Mouse (Mus musculus): ENCODE data around the gene Inka1. TPM values are rescaled to one million over a fixed set of nuclear protein-coding genes. Genes with fewer than 3 reads are reported as not detected.

Inka1 gene
- polyA plus RNA-seq, 1 experiment from 2014 or later = 21.0 TPM

DNA sequence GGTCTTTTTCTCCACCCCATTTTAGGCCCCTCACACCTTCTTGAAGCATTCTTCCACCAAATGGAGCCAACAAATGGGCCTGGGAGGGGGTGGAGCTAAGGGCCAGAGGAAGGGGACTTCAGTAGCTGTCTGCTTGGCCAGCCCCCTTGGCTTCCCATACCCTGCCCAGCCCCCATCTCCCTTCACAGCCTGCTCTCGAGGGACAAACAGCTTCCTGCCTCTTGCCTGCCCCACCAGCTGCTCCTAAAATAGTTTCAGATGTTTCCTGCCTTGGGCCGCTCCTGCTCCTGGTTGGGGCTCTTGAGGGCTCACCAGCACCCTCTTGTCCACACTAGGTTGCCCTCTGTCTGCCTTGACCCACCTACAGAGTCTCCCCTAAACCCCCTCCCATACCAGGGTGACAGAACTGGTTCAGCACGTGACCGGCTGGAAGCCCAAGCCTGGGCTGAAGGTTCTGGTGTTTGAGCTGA is 2.2 kb downstream of the Inka1 start:
- Histone ChIP-seq H3K4me2 (peak overlapping the region; percentile 87), H3K27me3 (replicated peaks) (peaks cover 14% of the 10 kb centered on the region), H3K9me3 (replicated peaks) (no peaks in the 10 kb centered on the region), H3K4me3 (replicated peaks) (peak overlapping the region; percentile 73), H3K9ac (replicated peaks) (no peak overlapping the region), H3K4me1 (peaks cover 29% of the 10 kb centered on the region), H3K27ac (replicated peaks) (peak overlapping the region; percentile 82), H3K36me3 (no peaks in the 10 kb centered on the region)
- WGBS = 47% methylated on average over 4 of the region's 4 CpGs
- ATAC-seq (ENCODE audit: low FRiP score) = no peak

DNA sequence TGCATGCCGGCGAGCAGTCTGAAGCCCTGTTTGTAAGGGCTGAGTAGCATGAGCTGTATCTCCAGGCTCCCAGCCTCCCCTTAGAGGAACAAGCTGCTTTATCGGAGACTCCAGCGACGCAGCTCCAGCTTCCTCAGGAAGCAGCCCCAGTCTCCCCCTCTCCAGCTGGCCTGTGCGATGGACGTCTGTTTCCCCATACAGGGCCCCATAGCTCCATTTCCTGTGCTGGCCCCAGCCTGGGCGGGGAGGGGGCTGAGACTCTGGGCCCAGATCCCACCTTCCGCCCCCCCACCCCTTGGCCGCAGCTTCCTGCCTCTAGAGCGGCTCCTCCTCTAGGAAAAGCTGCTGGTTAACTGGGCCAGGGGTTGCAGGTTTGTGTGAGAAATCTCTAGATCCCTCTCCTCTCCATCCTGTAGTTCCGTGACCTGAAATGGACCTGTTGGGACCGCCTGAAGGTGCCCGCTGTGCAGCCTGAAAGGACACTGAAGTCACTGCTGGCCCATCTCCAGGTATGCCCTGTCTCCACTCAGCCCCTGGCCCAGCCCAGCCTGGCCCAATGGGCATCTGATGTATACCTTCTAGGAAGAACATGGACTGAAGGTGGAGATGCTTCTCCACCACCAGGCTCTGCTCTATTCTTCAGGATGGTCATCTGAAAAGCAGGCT is 2.9 kb downstream of the Inka1 start, which contains the start of gene Gm20661:
Gene Gm20661 (plus strand): TSS at position 378 of the 666 bp plus-strand sequence.
- no peaks in the 10 kb centered on the region for H3K9me3 ChIP-seq (replicated peaks)
- peak within 1 kb of the TSS; percentile 73 for H3K4me3 ChIP-seq (replicated peaks)
- WGBS = 48% methylated on average over 14 of the region's 14 CpGs
- no peak for ATAC-seq (ENCODE audit: low FRiP score)
- peaks cover 29% of the 10 kb centered on the region for H3K4me1 ChIP-seq
- peak within 1 kb of the TSS; percentile 82 for H3K27ac ChIP-seq (replicated peaks)
- no peak within 1 kb of the TSS for H3K9ac ChIP-seq (replicated peaks)
- peak within 1 kb of the TSS; percentile 87 for H3K4me2 ChIP-seq
- no peaks in the 10 kb centered on the region for H3K36me3 ChIP-seq
- H3K27me3 ChIP-seq (replicated peaks) = peaks cover 14% of the 10 kb centered on the region

DNA sequence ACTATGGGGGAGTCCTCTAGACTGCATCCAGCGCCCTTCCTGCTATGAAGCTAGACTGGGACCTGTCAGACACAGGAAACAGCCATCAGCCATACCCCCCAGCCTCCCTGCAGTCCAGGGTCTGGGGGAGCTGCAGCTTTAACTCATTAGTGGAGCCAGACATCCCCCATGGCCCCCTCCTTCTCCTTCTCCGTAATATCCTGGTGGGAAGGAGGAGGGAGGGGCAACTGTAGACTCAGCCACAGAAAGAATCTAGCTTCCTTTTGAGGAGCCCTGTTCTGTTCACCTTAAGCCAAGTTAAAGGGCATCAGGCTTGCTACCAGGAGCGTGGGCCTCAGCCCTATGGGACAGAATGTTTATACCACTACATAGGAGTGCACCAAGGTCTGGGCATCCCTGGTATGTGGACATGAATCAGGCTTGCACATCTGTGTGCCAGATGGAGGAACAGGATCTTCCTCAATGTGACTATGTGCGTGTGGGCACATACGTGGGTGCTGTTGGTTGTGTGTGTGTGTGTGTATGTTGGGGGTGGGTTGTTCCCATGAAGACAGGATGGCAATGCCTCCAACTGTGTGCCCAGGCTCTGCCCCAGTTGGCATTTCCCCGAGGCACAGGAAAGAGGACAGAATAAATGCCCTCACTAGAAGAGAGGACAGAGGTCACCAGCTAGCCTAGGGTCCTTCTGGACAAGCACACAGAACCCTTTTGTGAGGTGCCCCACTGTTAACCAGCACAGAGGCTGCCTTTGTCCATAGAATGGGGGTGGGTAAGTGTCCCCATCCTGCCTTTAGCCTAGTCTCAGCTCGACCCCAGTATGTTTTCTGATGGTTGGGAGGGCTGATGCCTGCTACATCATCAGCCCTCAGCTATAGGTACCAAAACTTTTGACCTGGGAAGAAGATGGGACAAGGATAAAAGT is 3.7 kb downstream of the Inka1 start:
- Histone ChIP-seq H3K4me2 (peak overlapping the region; percentile 87), H3K27ac (replicated peaks) (peak overlapping the region; percentile 82), H3K4me3 (replicated peaks) (no peak overlapping the region), H3K36me3 (no peaks in the 10 kb centered on the region), H3K27me3 (replicated peaks) (peaks cover 14% of the 10 kb centered on the region), H3K9ac (replicated peaks) (no peak overlapping the region), H3K4me1 (peaks cover 29% of the 10 kb centered on the region), H3K9me3 (replicated peaks) (no peaks in the 10 kb centered on the region)
- no peak for ATAC-seq (ENCODE audit: low FRiP score)
- WGBS = 60% methylated on average over 6 of the region's 7 CpGs

DNA sequence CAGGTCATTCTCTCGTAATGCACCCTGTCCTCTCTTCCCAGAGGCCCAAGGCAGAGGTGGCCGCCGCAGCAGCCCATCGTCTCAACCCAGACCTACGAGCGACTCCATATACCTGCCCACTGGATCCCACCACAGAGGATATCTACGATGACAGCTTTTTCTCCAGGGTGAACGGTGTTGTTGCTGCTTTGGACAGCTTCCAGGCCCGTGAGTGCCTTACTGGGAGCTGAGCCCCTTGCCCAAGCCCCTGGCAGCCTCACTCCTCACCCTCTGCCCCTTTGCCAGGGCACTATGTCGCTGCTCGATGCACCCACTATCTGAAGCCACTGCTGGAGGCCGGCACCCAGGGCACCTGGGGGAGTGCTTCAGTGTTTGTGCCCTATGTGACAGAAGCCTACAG is 6.9 kb downstream of the Inka1 start:
- Histone ChIP-seq H3K4me2 (no peak overlapping the region), H3K36me3 (no peaks in the 10 kb centered on the region), H3K9me3 (replicated peaks) (no peaks in the 10 kb centered on the region), H3K4me3 (replicated peaks) (no peak overlapping the region), H3K9ac (replicated peaks) (no peak overlapping the region), H3K4me1 (peaks cover 7% of the 10 kb centered on the region; the same call in 1 of the 2 replicates), H3K27me3 (replicated peaks) (0 out of 2 replicates have a peak, but pooled peaks cover 3% of the 10 kb centered on the region), H3K27ac (replicated peaks) (no peak overlapping the region)
- ATAC-seq (ENCODE audit: low FRiP score) = no peak
- 89% methylated on average over 12 of the region's 12 CpGs for WGBS

GRCm38 (mm10) chr9:107975399-107976386 is 10.0 kb downstream of the Inka1 start, which contains the start of gene Uba7:
Gene Uba7, plus strand, starts transcription at chr9:107975505.
- H3K9me3 ChIP-seq (replicated peaks) = no peaks in the 10 kb centered on the region
- WGBS = 76% methylated on average over 12 of the region's 12 CpGs
- H3K9ac ChIP-seq (replicated peaks) = no peak within 1 kb of the TSS

DNA sequence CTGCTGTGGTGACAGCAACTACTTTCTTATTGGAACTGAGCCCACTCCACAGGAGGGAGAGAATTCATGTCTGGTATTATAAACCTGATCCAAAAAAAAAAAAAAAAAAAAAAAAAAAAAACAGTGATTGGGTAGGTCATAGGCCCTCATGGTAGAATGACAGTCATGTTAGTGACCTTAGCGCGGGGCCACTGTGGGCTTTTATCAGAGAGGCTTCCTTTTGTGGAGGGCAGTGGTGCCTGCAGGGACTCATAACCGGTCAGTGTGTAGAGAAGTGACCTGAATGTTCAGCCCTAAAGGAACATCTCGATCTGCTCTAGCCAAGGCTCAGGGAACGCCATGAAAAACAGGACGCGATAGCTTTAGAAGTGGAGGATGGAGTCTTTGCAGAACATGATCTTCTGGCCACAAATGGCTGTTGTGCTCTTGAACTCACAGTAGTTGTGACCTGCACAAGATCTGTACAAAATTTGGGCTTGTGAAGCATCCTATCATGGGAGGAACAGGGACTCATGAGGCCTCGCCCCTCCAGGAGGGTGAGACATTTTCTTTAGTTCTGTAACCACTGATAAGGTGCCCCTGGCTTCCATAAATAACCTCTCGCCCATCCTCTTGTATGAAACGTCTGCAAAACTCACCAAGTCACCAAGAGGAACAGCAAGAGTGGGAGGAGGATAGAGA is 11.0 kb downstream of the Inka1 start:
- WGBS = 85% methylated on average over 10 of the region's 10 CpGs
- Histone ChIP-seq H3K9me3 (replicated peaks) (no peaks in the 10 kb centered on the region), H3K36me3 (no peaks in the 10 kb centered on the region), H3K4me3 (replicated peaks) (no peak overlapping the region), H3K4me2 (no peak overlapping the region), H3K27ac (replicated peaks) (no peak overlapping the region), H3K9ac (replicated peaks) (no peak overlapping the region), H3K27me3 (replicated peaks) (no peaks in the 10 kb centered on the region), H3K4me1 (no peaks in the 10 kb centered on the region)
- no peak for ATAC-seq (ENCODE audit: low FRiP score)

More at GRCm38 (mm10) chr9:107975399-107976386, 10.0 kb downstream of the Inka1 start, which contains the start of gene Uba7:
- Histone ChIP-seq H3K4me1 (no peaks in the 10 kb centered on the region), H3K27me3 (replicated peaks) (no peaks in the 10 kb centered on the region), H3K27ac (replicated peaks) (no peak within 1 kb of the TSS), H3K4me3 (replicated peaks) (no peak within 1 kb of the TSS), H3K36me3 (no peaks in the 10 kb centered on the region), H3K4me2 (no peak within 1 kb of the TSS; the same call in 1 of the 2 replicates)
- ATAC-seq (ENCODE audit: low FRiP score) = no peak

- ATAC-seq (ENCODE audit: low FRiP score) = no peak
- H3K9me3 ChIP-seq (replicated peaks) = no peaks in the 10 kb centered on the region
- no peaks in the 10 kb centered on the region for H3K36me3 ChIP-seq
- H3K4me1 ChIP-seq = no peaks in the 10 kb centered on the region
- no peak overlapping the region for H3K27ac ChIP-seq (replicated peaks)
- H3K9ac ChIP-seq (replicated peaks) = no peak overlapping the region
- H3K27me3 ChIP-seq (replicated peaks) = no peaks in the 10 kb centered on the region
- 80% methylated on average over 8 of the region's 8 CpGs for whole genome bisulfite sequencing
- no peak overlapping the region for H3K4me2 ChIP-seq
- no peak overlapping the region for H3K4me3 ChIP-seq (replicated peaks)
Measured at GRCm38 (mm10) chr9:107971690-107972541, 13.8 kb downstream of the Inka1 start.

DNA sequence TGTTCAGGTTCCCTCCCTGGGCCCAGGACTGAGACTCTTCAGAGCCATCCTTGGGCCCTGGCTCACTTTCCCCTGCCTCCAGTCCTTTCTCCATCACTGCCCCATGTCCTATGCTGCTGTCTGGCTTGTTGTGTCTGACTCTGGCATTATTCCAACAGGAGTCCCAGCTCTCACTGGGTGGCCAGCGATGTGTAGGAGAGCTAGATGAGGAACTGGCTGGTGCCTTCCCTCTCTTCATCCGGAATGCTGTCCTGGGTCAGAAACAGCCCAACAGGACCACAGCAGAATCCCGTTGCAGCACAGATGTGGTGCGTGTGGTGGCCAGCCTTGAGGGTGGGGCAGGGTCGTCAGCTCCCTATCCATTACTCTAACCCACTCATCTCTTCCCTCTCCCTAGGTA is 15.4 kb downstream of the Inka1 start:
- Histone ChIP-seq H3K27me3 (replicated peaks) (no peaks in the 10 kb centered on the region), H3K27ac (replicated peaks) (no peak overlapping the region), H3K4me3 (replicated peaks) (no peak overlapping the region), H3K9ac (replicated peaks) (no peak overlapping the region), H3K36me3 (no peaks in the 10 kb centered on the region), H3K4me2 (no peak overlapping the region), H3K4me1 (no peaks in the 10 kb centered on the region), H3K9me3 (replicated peaks) (no peaks in the 10 kb centered on the region)
- 89% methylated on average over 5 of the region's 5 CpGs for WGBS
- no peak for ATAC-seq (ENCODE audit: low FRiP score)

DNA sequence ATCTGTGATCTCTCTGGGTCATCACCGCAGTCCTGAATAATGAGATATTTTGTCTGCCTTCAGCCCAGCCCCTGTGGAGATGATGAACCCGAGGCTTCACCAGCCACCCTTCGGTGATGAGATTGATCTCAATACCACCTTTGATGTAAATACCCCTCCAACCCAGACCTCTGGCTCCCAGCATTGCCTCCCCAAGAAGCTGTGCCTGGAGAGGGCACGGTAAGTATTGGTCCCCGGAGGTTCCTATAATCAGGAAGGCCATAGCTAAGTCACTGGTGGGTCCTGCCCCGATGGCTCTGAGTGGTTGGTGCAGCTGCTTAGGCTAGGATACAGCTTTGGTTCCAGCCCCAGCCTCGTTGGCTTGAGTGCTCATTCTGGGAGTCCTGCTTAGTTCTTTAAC is 17.1 kb downstream of the Inka1 start:
- WGBS = 94% methylated on average over 7 of the region's 7 CpGs
- no peak for ATAC-seq (ENCODE audit: low FRiP score)

DNA sequence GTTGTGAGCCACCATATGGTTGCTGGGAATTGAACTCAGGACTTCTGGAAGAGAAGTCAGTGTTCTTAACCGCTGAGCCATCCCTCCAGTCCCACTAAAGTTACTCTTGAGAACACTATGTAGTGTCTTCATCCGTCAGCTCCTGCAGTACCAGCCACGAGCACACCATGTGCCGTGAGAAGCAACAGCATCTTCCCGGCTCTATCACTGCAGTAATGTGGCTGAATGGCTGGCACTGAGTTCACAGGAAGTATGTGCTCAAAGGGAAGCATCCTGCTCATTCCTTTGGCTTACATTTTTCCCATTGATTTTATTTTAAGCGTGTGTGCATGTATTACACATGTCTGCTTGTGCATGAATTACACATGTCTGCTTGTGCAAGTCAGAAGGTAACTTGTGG is 18.2 kb downstream of the Inka1 start:
- Histone ChIP-seq H3K9ac (replicated peaks) (no peak overlapping the region), H3K36me3 (no peaks in the 10 kb centered on the region), H3K4me3 (replicated peaks) (no peak overlapping the region), H3K4me1 (no peaks in the 10 kb centered on the region), H3K27me3 (replicated peaks) (no peaks in the 10 kb centered on the region), H3K9me3 (replicated peaks) (no peaks in the 10 kb centered on the region), H3K27ac (replicated peaks) (no peak overlapping the region), H3K4me2 (no peak overlapping the region)
- WGBS = 89% methylated on average over 6 of the region's 6 CpGs
- ATAC-seq (ENCODE audit: low FRiP score) = no peak

More for the DNA sequence above, 17.1 kb downstream of the Inka1 start:
- H3K9ac ChIP-seq (replicated peaks) = no peak overlapping the region
- H3K27me3 ChIP-seq (replicated peaks) = no peaks in the 10 kb centered on the region
- no peak overlapping the region for H3K27ac ChIP-seq (replicated peaks)
- H3K4me3 ChIP-seq (replicated peaks) = no peak overlapping the region
- no peak overlapping the region for H3K4me2 ChIP-seq
- H3K9me3 ChIP-seq (replicated peaks) = no peaks in the 10 kb centered on the region
- H3K36me3 ChIP-seq = no peaks in the 10 kb centered on the region
- no peaks in the 10 kb centered on the region for H3K4me1 ChIP-seq
